Mouse (Mus musculus) heart, adult 18-20 months (tissue): Measurements from ENCODE around the gene Lpo. TPM values are rescaled to one million over a fixed set of nuclear protein-coding genes. Genes with fewer than 3 reads are reported as not detected.

Experiments used
- DNase-seq, 2 experiments: peaks; one replicate each; pipeline ENCODE4 v3.0.0; 2021 to 2022; ENCODE audit warnings: mixed read lengths in 1 of 2
- microRNA-seq, 2 experiments: library from miRNA; unstranded; fragments of <30 nt; microRNA quantifications; one replicate each; pipeline ENCODE4 v1.2.0; 2022
- total RNA-seq, 2 experiments: library from RNA; stranded (reverse); gene quantifications; 2 replicates each; pipeline ENCODE4 v1.2.3; 2021

The Lpo gene
- total RNA-seq, 2 experiments from 2014 or later = not detected

DNA sequence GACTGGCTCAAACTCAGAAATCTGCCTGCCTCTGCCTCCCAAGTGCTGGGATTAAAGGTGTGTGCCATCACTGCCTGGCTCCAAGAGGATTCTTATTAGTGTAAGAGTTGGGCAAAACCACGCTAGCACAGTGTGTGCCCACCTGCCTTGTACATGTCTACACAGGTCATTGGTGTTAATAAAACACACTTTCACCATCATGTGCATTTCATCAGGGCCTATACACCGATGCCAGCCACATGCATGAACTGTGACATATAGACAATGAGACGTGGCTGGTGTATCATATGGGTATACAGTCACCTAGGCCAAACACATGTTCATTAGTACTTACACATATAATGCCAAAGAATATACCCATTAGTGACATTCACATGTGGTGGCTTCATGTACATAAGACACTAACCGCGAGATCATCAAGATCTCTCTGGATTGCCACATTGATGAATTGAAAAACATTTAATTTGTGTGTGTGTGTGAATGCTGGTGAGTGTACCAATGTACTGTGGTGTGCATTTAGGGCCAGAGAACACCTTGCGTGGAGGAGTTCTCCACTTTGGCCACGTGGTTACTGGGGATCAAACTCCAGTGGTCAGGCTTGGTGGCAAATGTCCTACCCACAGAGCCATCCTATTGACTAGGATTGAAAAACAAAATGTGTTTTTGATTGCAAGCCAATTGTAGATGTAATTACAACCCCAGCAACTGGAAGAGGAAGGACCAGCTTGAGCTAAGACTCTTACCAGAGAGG is 69.8 kb downstream of the Lpo start:
- no peak for DNase-seq

DNA sequence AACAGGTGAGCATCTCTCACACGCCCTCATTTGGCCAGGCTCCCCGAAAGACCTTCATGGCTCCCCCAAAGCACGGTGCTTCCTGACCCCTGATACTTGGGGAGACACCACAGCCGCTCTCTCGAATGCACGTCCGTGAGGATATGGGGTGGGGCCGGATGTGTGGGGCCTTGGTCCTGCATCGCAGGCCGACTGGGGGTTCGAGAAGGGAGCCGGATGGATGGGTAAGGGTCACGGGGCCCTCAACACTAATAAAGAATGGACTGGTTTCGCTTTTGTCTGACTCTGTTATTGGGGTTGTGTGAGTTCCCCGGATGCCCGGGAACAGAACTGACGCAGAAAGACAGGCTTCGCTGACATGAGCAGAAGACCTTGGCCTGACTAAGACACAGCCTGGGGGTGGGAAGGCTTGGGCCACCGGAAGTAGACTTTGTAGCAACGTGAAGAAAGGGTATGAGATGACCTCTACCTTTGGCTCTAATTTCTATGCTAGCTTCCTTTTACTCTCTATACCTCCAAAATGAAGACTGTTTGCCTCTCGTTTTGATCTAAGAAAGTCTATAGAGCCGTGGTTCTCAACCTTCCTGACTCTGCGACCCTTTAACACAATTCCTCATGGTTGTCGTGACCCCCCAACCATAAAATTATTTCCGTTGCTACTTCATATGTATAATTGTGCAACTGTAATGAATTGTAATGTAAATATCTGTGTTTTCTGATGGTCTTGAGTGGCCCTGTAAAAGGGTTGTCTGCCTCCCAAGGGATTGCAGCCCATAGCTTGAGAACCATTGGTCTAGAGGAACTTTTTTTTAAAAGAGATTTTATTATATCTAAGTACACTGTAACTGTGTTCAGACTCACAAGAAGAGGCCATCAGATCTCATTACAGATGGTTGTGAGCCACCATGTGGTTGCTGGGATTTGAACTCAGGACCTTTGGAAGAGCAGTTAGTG is 70.8 kb downstream of the Lpo start:
- DNase-seq = peak in 1 of 2 experiments; percentile 25

Small RNA genes lying within 50 kb of the gene (microRNA-seq; reads per million reads assigned to microRNA genes)
- gene Mir142 (0 reads per million in 2 experiments), gene Mir142b (0 reads per million in 2 experiments)

Other genes with a start within 250 kb of the Lpo start
- 10 to 100 TPM; 22.9 to 25.2 TPM for gene Mtmr4, start 236.1 kb downstream of the Lpo start, total RNA-seq
- gene Hsf5, start 211.1 kb downstream of the Lpo start, total RNA-seq = not detected
- under 1 TPM; 0.10 to 0.67 TPM for gene Rnf43, start 165.6 kb downstream of the Lpo start, total RNA-seq
- 10 to 100 TPM; 42.8 to 46.1 TPM for gene Supt4a, start 90.7 kb downstream of the Lpo start, total RNA-seq
- under 1 TPM in 1 of 2 experiments, not detected in 1; 0.15 TPM for gene Tspoap1, start 67.7 kb downstream of the Lpo start, total RNA-seq
- gene Mpo, start 34.7 kb downstream of the Lpo start, total RNA-seq = not detected
- gene Mks1, start 24.9 kb upstream of the Lpo start, total RNA-seq = 1 to 10 TPM; 2.2 to 3.8 TPM
- gene Epx, start 47.2 kb upstream of the Lpo start, total RNA-seq = not detected
- gene Olfr462, start 64.0 kb upstream of the Lpo start, total RNA-seq = not detected
- not detected for gene Olfr463, start 69.1 kb upstream of the Lpo start, total RNA-seq
- not detected for gene Olfr464, start 92.7 kb upstream of the Lpo start, total RNA-seq
- gene Dynll2, start 159.2 kb upstream of the Lpo start, total RNA-seq = 100 to 1,000 TPM; 410 to 444 TPM
- 100 to 1,000 TPM in 1 of 2 experiments, 10 to 100 TPM in 1; 88.5 to 102 TPM for gene Srsf1, start 219.1 kb upstream of the Lpo start, total RNA-seq
- 10 to 100 TPM; 35.0 to 38.4 TPM for gene Vezf1, start 240.0 kb upstream of the Lpo start, total RNA-seq